Mouse (Mus musculus) liver, adult 2 months (tissue): ENCODE results near the gene Naaladl2. TPM values are rescaled to one million over a fixed set of nuclear protein-coding genes. Genes with fewer than 3 reads are reported as not detected.

ENCODE experiments used
- DNase-seq: peaks from one replicate; pipeline ENCODE4 v3.0.0-alpha.2; 2011; ENCODE audit warnings: low read depth, low spot score; ENCODE audit errors: extremely low read depth
- H3K27ac ChIP-seq: fragments of 200-500 bp; replicated peaks from 2 replicates; pipeline ENCODE4 v1.5.1; 2012; ENCODE audit warnings: low read depth, mild to moderate bottlenecking, control low read depth, inconsistent platforms, low read length; ENCODE audit not compliant: insufficient read depth
- H3K27me3 ChIP-seq: fragments of 200-500 bp; 2 replicates; pipeline ENCODE4 v1.6.1; 2012; ENCODE audit warnings: mild to moderate bottlenecking, moderate library complexity, low read length, inconsistent platforms; ENCODE audit not compliant: control insufficient read depth, insufficient read depth
- H3K36me3 ChIP-seq: fragments of 200-500 bp; 2 replicates; pipeline ENCODE4 v1.6.1; 2012; ENCODE audit warnings: low read length, inconsistent platforms; ENCODE audit not compliant: control insufficient read depth, insufficient read depth
- H3K4me1 ChIP-seq: fragments of 200-500 bp; 2 replicates; pipeline ENCODE4 v1.6.1; 2011; ENCODE audit warnings: low read length; ENCODE audit not compliant: control insufficient read depth, insufficient read depth
- H3K4me3 ChIP-seq: fragments of 200-500 bp; 2 replicates; pipeline ENCODE4 v1.5.1; 2011; ENCODE audit warnings: low read depth, mild to moderate bottlenecking, control low read depth, low read length, moderate library complexity; ENCODE audit not compliant: insufficient read depth
- H3K79me2 ChIP-seq: fragments of 200-500 bp; 2 replicates; pipeline ENCODE4 v1.6.1; 2012; ENCODE audit warnings: inconsistent platforms, mild to moderate bottlenecking, low read length, moderate library complexity; ENCODE audit not compliant: control insufficient read depth, insufficient read depth
- H3K9ac ChIP-seq: fragments of 200-500 bp; 2 replicates; pipeline ENCODE4 v1.6.1; 2012; ENCODE audit warnings: low read depth, mild to moderate bottlenecking, control low read depth, inconsistent platforms, low read length
- CTCF ChIP-seq: fragments of 200-500 bp; IDR thresholded peaks from 2 replicates; pipeline ENCODE4 v1.5.1; 2011; ENCODE audit warnings: low read depth, low read length, control low read depth
- POLR2A ChIP-seq: fragments of 200-500 bp; IDR thresholded peaks from 2 replicates; pipeline ENCODE4 v1.6.1; 2011; ENCODE audit warnings: low read length, control low read depth; ENCODE audit not compliant: insufficient read depth; ENCODE audit errors: extremely low read depth
- WGBS: fragments of 180-500 bp; shearing (Covaris S2); methylation state at CpG from one replicate; pipeline ENCODE4 v1.1.7; 2018; 5-methylcytosine and 5-hydroxymethylcytosine counted together
- polyA plus RNA-seq: library from polyadenylated mRNA; depleted of rRNA; stranded (reverse); fragments of >200 nt; gene quantifications from 2 replicates; pipeline ENCODE4 v1.2.3, GENCODE M21; 2012
- total RNA-seq: library from RNA; depleted of rRNA; stranded (reverse); fragments of >200 nt; gene quantifications from 2 replicates; pipeline ENCODE4 v1.2.3, GENCODE M21; 2014

The Naaladl2 gene
- total and polyA plus RNA-seq, 2 experiments = 0.31 to 6.9 TPM

- TF ChIP-seq CTCF (no peak), POLR2A (no peak)
- DNase-seq = no peak
- H3K4me3 ChIP-seq = no peak overlapping the region
- no peaks in the 10 kb centered on the region for H3K36me3 ChIP-seq
- no peaks in the 10 kb centered on the region for H3K27me3 ChIP-seq
- no peaks in the 10 kb centered on the region for H3K79me2 ChIP-seq
- 84% methylated on average over 5 of the region's 5 CpGs for WGBS
- no peak overlapping the region for H3K9ac ChIP-seq
- H3K27ac ChIP-seq = no peak overlapping the region
- no peaks in the 10 kb centered on the region; the same call in 1 of the 2 replicates for H3K4me1 ChIP-seq
Measured at GRCm38 (mm10) chr3:24938507-24939182, 205.4 kb downstream of the Naaladl2 start.

- H3K9ac ChIP-seq = no peak overlapping the region
- 41% methylated on average over 2 of the region's 2 CpGs for WGBS
- TF ChIP-seq POLR2A = no peak
- TF ChIP-seq CTCF = no peak
- H3K4me1 ChIP-seq = peaks cover 2% of the 10 kb centered on the region; the same call in 1 of the 2 replicates
- H3K4me3 ChIP-seq = no peak overlapping the region
- no peak for DNase-seq
- H3K36me3 ChIP-seq = no peaks in the 10 kb centered on the region
- no peaks in the 10 kb centered on the region for H3K79me2 ChIP-seq
- H3K27ac ChIP-seq = no peak overlapping the region
- H3K27me3 ChIP-seq = no peaks in the 10 kb centered on the region
Measured at GRCm38 (mm10) chr3:24921811-24922210, 222.2 kb downstream of the Naaladl2 start.

- H3K27ac ChIP-seq = no peak overlapping the region
- no peaks in the 10 kb centered on the region for H3K79me2 ChIP-seq
- H3K27me3 ChIP-seq = no peaks in the 10 kb centered on the region
- no peak overlapping the region for H3K4me3 ChIP-seq
- H3K36me3 ChIP-seq = no peaks in the 10 kb centered on the region
- H3K9ac ChIP-seq = no peak overlapping the region
- TF ChIP-seq CTCF = no peak
- no peak for TF ChIP-seq POLR2A
- DNase-seq = peak; percentile 94
- 16% methylated on average over 6 of the region's 6 CpGs for WGBS
- H3K4me1 ChIP-seq = peaks cover 2% of the 10 kb centered on the region; the same call in 1 of the 2 replicates
Measured at GRCm38 (mm10) chr3:24921401-24921800, 222.7 kb downstream of the Naaladl2 start.

GRCm38 (mm10) chr3:24905425-24905960 lies 238.6 kb downstream of the Naaladl2 start:
- Histone ChIP-seq H3K4me3 (no peak overlapping the region), H3K36me3 (no peaks in the 10 kb centered on the region), H3K27ac (no peak overlapping the region), H3K9ac (no peak overlapping the region), H3K79me2 (no peaks in the 10 kb centered on the region), H3K4me1 (no peaks in the 10 kb centered on the region), H3K27me3 (no peaks in the 10 kb centered on the region)
- WGBS = 89% methylated on average over 3 of the region's 3 CpGs
- TF ChIP-seq POLR2A = no peak
- TF ChIP-seq CTCF = no peak
- no peak for DNase-seq

DNA sequence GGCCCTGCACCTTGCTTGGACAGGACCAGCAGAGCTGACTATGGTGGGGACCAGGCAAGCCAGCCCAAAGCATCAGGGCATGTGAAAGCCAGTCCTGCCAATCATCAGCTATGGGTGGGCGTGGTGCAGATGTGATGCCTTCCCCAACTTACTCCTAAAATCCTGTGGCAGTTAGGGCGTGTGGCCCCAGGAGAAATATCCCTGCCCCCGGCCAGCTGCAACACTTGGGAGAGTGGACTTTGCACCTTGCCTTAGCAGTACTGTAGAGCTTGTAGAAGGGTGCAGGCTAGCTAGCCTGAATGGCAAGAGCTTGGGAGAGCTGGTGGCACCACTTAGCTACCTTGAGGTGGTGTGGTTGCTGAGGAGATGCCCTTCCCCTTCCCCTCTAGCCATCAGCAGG lies 255.3 kb downstream of the Naaladl2 start:
- WGBS = 75% methylated on average over 3 of the region's 3 CpGs
- H3K4me3 ChIP-seq = no peak overlapping the region
- DNase-seq = no peak
- no peaks in the 10 kb centered on the region for H3K36me3 ChIP-seq
- TF ChIP-seq CTCF = no peak
- H3K27ac ChIP-seq = no peak overlapping the region
- H3K27me3 ChIP-seq = no peaks in the 10 kb centered on the region
- H3K79me2 ChIP-seq = no peaks in the 10 kb centered on the region
- H3K4me1 ChIP-seq = no peaks in the 10 kb centered on the region
- H3K9ac ChIP-seq = no peak overlapping the region

GRCm38 (mm10) chr3:24872254-24872653 lies 271.8 kb downstream of the Naaladl2 start:
- Histone ChIP-seq H3K9ac (no peak overlapping the region), H3K4me3 (no peak overlapping the region), H3K4me1 (no peaks in the 10 kb centered on the region), H3K36me3 (no peaks in the 10 kb centered on the region), H3K27ac (no peak overlapping the region), H3K27me3 (no peaks in the 10 kb centered on the region), H3K79me2 (no peaks in the 10 kb centered on the region)
- no peak for DNase-seq
- TF ChIP-seq CTCF (no peak), POLR2A (no peak)
- WGBS = 86% methylated on average over 1 of the region's 1 CpGs
